Mouse (Mus musculus): ENCODE data around the gene Gfi1b. TPM values are rescaled to one million over a fixed set of nuclear protein-coding genes. Genes with fewer than 3 reads are reported as not detected.

The Gfi1b gene
- total RNA-seq (2021) = not detected

DNA sequence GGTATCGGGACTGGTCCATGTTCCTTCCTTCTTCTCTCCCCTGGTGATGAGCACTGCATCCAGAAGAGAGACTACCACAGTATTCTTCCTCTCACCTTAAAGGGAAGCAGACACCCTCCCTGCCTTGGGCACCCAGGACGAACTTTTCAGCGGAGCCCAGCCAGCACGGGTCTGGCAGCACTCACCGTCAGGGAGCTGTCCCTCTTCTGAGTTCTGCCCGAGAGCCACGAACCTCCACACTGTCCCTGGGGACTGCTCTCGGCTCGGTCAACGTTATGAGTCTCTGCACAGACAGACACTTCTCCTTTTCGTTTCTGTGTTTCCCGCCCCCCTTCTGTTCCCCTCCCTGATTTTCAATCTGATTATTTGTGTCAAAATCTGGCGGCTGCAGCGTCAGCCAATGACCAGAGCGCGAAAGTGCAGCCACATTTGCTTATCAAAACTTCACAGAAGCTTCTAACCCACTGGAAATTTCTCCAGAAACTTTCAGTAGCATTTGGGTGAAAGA is at the start of gene Gfi1b:
Gfi1b (minus strand) TSS at position 319 of the 508 bp plus-strand sequence.
- no peak for DNase-seq (ENCODE audit: extremely low spot score in 1 of 2, low spot score in 2 of 2)
- intact Hi-C loops (cut with DNase I) = loop anchor here (5.0 kb wide), 1 partner anchor 34 kb away; no protein-coding TSS in a partner anchor

DNA sequence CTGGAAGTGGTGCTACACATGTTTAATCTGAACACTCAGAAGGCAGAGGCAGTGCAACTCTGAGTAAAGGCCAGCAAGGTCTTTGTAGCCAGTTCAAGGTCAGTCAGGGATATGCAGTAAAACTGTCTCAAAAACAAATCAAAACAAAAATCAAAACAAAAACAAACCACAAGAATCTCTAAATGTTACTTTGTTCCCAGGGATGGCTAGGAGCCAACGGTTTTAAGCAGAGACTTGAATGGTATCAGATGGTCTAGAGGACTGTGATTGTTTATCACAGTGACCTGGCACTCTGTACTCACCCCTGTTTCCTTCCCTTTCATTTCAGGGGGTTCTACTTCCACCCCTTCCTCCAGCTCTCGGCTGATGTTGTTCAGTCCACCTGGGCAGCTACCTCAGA is 49.7 kb upstream of the Gfi1b start:
- intact Hi-C loops (cut with DNase I) = no loop called here
- DNase-seq (ENCODE audit: extremely low spot score in 1 of 2, low spot score in 2 of 2) = no peak

DNA sequence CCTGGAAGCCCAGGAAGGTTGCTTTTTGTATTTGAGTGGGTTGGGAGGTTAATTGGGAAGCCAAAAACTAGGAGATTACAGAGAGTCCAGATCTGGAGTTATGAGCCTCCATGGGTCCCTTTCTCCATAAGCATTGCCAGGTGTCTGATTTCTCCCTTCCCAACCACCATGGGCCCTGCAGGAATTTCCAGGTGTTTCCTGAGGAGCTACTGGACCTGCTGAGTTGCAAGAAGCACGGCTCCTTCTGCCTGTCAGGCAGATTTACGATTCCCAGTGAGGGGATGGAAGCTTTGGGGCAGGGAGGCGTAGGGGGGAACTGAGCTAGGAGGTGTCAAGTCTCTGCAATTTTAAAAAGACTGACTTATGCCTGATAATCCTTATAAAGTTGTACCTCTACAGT is 44.0 kb upstream of the Gfi1b start:
- intact Hi-C loops (cut with DNase I) = no loop called here
- no peak for DNase-seq (ENCODE audit: extremely low spot score in 1 of 2, low spot score in 2 of 2)

DNA sequence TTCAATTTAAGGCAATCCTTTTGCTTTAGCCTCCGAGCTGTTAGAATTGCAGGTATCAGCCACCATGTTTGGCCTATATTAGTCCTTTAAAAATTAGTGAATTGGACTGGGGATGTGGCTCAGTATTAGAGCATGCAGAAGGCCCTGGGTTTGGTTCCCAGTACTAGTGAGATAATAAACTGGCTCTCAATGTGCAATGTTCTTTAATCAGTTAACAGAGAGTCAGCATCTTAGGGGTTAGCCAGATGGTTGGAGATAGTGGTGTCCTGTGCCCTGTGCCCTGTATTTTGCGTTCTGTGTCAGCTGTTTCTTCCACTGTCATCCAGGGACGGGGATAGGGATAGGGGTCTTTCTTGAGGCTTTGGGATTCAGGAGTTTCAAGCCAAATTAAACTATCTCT is 41.1 kb upstream of the Gfi1b start:
- intact Hi-C loops (cut with DNase I) = no loop called here
- no peak for DNase-seq (ENCODE audit: extremely low spot score in 1 of 2, low spot score in 2 of 2)

DNA sequence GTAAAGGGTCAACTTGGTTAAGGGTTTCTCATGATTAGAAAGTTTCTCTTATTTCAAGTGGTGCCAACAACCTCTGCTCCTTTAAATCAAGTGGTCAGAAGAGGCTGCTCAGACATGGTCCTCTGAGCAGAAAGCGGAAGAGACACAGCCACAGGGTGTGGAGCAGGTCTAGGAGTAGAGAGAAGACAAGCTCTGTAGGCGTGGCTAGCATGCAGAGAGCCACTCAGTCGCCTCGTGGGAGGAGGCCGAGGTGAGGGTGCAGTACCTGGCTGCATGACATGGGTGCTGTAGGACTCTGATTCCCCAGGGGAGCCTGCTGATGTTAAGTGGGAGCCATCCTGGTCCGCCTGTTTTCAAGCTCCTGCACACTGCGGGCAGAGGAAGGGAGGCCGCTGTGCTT is 34.4 kb upstream of the Gfi1b start:
- intact Hi-C loops (cut with DNase I) = no loop called here
- no peak for DNase-seq (ENCODE audit: extremely low spot score in 1 of 2, low spot score in 2 of 2)

DNA sequence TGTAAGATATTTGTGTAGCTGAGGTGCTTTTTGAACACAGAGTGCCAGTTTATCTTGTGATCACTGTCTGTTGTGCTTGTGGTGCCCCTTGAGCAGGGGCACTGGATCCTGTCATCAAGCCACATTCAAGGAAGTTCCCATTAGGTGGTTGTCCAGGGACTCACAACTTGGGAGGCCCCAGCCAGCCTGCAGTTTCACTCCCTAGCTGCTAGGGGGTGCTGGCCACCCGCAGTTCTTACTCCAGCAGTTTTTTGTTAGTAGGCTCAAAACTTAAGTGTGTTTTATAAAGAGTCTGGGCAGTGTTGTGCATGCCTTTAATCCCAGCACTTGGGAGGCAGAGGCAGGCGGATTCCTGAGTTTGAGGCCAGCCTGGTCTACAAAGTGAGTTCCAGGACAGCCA is 32.5 kb upstream of the Gfi1b start:
- DNase-seq (ENCODE audit: extremely low spot score in 1 of 2, low spot score in 2 of 2) = no peak
- intact Hi-C loops (cut with DNase I) = no loop called here

DNA sequence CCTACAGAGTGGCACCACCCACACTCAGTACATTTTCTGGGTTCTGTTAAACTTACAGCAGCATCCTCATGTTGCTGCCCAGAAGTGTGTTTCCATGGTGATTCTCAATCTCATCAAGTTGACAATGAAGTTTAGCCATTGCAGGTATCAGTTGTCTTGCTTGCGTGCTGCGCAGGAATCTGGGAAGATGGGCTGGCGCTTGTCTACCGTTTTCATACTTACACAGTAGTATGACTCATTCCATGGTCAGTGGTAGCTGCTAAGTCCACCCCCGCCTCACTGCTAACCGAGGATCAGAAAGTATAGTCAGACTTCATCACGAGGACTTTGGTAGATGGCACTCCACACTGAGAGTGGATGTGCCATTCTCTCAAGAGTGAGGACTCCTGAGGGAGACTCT is 31.6 kb upstream of the Gfi1b start:
- no peak for DNase-seq (ENCODE audit: extremely low spot score in 1 of 2, low spot score in 2 of 2)

DNA sequence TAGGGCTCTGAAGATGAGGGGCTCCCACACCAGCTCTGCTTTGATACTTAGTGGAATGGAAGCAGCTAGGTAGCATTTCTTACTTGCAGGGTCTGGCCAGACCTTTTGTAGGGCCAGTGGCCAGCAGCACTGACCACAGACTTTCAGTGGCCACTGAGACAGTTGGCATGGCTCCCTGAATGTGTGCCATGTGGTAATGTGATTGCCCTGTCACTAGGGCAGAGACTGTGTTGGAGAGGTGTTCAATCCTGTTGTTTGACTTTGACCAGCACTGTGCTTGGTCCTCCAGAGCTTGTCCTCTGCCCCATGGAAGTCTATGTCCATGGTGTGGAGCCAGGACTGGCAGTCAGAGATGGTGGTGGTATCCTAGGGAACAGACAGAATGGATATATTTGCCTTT is 28.7 kb upstream of the Gfi1b start:
- intact Hi-C loops (cut with DNase I) = no loop called here

More for the DNA sequence above, 31.6 kb upstream of the Gfi1b start:
- intact Hi-C loops (cut with DNase I) = no loop called here

DNA sequence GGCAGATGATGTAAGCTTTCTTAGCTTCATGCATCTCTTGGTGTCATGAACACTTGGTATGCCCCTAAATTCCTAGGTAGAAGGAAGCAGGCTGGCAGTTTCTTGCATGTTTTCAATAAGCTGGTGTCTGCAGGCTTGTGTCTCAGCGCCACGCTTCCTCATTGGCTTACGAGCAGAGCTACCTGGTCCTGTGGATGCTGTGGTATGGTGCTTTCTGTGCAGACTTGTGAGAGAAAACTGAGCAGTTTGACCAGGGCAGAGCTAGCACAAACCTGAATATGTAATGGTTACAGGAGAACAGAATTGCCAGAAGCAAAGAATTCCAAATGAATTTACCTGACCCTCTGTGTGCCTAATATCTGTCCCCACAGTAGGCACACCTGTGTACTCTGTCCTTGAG is 21.3 kb upstream of the Gfi1b start:
- no peak for DNase-seq (ENCODE audit: extremely low spot score in 1 of 2, low spot score in 2 of 2)
- intact Hi-C loops (cut with DNase I) = no loop called here

More for the DNA sequence above, 28.7 kb upstream of the Gfi1b start:
- no peak for DNase-seq (ENCODE audit: extremely low spot score in 1 of 2, low spot score in 2 of 2)

DNA sequence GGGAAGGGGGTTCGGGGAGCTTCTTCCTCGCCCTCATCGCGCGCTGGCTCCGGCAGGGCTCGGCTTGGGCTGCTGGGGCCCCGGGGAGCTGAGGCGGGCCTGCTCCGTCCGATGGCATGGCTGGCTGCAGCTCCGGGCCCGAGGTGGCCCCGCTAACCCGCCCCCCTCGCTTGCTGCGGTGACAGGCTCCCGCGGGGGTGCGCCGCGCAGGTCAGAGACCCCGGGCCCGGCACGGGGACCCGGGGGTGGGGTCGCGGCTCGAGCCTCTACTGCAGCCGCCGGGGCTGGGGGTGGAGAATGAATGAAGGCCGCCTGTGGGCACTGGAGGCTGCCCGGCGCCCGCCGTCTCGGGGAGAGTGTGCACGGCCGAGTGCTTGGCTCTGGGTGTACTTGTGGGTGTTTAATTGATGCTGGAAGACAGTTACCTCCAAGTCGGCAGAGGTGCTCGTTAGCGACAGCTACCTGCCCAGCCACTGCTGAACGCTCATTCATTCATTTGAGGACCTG is 19.7 kb upstream of the Gfi1b start:
- no peak for DNase-seq (ENCODE audit: extremely low spot score in 1 of 2, low spot score in 2 of 2)
- intact Hi-C loops (cut with DNase I) = no loop called here

DNA sequence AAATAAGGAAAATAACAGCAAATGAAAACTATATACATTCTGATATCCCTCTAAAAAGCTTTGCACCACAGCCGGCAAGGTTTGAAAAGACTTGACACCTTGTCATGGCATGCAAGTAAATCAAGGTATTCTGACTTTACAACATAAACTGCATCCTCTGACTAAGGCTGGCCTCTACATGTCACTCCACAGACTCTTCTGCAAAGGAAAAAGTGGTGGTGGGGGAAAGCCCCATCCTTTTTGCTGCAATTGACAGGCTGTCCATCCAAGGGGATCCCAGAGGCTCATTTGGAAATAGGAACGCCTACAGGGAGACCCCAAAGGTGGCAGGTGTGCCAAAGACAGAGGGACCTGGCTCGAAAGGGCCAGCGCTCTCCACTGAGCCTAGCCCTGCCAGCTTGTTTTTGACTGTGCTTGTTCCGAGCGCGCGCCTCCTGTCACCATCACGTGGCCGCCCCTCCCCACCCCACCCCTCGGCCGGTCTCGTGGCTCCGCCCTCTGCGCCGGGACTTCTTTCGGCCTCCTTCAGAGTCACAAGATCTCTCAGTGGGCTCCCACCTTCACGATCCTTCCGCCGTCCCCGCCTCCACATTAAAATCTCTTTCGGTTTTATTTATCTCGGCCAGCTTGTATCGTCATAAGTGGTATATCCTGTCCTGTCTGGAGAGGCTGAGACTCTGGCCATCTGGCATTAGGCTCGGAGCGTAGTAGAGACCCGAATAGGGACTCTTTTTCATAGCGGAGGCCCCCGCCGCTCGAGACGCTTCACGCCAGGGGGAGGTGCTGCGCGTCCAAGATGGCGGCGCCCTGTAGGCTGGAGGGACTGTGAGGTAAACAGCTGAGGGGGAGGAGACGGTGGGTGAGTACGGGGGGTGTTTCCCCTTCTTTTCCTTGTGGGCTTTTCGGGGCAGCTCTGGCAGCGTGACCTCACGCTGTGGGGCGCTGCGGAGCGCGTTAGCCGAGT is 19.0 kb upstream of the Gfi1b start, which contains the start of gene Tsc1:
Tsc1 (plus strand) TSS at position 768 of the 964 bp plus-strand sequence.
- intact Hi-C loops (cut with DNase I) = no loop called here
- DNase-seq (ENCODE audit: extremely low spot score in 1 of 2, low spot score in 2 of 2) = peak; percentile 91 to 97

DNA sequence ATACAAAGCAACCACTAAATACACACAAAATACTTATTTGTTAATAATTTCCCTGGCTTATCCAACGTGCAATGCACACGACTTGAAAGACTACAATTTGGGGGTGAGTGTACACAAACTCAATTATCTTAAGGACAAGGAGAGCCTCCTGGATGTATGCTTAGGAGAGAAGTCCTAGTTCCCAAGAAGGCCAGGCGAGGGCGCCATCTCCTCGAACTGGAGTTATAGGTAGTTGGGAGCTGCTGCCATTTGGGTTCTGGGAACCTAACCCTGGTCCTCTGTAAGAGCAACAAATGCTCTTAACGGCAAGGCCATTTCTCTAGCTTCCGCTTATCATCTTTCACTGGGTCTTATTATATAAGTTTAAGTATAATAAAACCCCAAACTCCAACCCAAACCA is 18.0 kb upstream of the Gfi1b start:
- DNase-seq (ENCODE audit: extremely low spot score in 1 of 2, low spot score in 2 of 2) = no peak
- intact Hi-C loops (cut with DNase I) = no loop called here

DNA sequence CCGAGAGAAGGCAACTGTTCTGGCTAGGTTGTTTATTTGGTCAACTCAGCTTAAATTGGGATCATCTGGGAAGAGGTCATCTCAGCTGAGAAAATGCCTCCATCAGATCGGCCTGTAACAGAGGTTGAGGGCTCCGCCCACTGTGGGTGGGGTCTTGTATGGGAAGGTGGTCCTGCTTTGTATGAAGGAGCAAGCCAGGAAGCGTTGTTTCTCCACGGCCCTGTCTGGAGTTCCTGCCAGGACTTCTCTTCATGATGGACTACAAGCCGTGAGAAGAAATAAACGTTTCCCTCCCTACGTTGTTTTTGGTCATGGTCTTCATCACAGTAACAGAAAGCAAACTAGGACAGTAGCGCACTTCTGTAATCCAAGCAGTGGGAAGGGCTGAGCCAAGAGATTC is 17.1 kb upstream of the Gfi1b start:
- intact Hi-C loops (cut with DNase I) = no loop called here
- DNase-seq (ENCODE audit: extremely low spot score in 1 of 2, low spot score in 2 of 2) = peak in 1 of 2 experiments; percentile 59

DNA sequence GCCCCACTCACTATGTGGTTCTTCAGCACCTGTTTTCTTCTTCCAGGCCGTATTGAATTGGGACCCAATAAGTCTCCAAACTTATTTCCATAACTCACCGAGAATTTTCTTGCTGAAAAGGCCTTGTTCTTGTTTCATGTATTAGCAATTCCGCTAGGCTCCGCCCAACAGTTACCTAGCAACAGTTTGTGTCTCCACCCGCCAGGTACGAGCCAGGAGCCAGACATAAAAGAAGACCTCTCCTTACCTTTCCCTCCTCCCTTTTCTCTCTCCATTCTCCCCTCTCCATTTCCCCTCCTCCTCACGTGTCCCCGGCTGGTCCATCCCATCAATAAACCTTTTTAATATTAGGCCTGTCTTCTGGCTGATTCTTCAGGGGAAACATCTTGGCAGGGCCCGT is 16.6 kb upstream of the Gfi1b start:
- DNase-seq (ENCODE audit: extremely low spot score in 1 of 2, low spot score in 2 of 2) = no peak
- intact Hi-C loops (cut with DNase I) = no loop called here

DNA sequence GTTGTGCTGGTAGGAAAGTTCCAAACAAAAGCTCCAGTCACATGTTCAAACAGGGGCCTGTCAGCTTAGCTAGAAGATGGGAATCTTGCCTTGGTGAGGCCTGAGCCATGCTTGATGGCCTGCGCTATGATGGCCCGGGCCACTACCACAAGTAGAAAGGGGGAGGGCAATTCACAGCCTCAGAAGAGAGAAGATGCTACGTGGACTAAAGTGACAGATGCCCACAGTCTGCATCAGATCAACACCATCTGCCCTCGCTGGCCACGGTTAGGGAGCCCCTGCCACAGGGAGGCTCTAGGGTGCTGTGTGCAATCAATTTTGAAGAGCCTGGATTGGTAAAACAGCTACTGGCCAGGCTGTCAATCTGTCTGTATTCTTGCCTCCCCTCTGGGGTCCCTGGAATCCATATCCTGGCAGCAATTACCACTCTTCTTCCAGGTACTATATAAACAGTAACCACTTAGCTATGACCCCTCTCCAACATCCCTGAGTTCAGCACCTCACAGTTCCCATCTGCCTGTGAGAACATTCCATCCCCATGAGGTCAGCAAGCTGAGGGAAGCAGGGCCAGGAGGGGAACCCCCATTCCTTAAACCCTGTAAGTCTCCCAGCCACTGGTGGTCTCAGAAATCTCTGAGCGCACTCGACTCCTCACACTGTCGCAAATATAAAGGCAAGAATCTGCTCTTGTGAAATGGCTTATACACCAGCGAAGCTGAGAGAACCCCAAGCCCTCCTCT is 15.5 kb upstream of the Gfi1b start:
- no peak for DNase-seq (ENCODE audit: extremely low spot score in 1 of 2, low spot score in 2 of 2)
- intact Hi-C loops (cut with DNase I) = no loop called here

DNA sequence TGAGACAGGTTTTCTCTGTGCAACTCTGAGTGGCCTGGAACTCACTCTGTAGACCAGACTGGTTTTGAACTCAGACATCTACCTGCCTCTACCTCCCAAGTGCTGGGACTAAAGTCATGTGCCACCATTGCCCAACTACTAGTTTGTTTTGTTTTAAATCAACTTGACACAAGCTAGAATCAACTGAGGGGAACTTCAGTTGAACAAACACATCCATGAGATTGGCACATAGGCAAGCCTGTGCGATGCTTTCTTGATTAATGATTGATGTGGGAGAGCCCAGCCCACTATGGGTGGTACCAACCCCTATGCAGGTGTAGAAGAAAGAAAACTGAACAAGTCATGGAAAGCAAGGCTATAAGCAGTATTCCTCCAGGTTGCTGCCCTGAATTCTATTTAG is 13.4 kb upstream of the Gfi1b start:
- DNase-seq (ENCODE audit: extremely low spot score in 1 of 2, low spot score in 2 of 2) = no peak
- intact Hi-C loops (cut with DNase I) = no loop called here

DNA sequence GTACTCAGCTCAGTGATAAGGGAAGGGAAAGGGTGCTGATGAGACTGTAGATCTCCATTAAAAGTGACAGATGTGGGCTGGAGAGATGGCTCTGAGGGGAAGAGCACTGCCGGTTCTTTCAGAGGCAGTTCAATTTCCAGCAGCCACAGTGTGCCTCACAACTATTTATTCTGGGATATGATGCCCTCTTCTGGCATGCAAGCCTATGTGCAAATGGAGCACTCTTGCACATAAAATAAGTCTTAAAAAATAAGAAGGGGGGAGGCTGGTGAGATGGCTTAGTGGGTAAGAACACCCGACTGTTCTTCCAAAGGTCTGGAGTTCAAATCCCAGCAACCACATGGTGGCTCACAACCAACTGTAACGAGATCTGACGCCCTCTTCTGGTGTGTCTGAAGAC is 11.4 kb upstream of the Gfi1b start:
- intact Hi-C loops (cut with DNase I) = no loop called here
- no peak for DNase-seq (ENCODE audit: extremely low spot score in 1 of 2, low spot score in 2 of 2)

DNA sequence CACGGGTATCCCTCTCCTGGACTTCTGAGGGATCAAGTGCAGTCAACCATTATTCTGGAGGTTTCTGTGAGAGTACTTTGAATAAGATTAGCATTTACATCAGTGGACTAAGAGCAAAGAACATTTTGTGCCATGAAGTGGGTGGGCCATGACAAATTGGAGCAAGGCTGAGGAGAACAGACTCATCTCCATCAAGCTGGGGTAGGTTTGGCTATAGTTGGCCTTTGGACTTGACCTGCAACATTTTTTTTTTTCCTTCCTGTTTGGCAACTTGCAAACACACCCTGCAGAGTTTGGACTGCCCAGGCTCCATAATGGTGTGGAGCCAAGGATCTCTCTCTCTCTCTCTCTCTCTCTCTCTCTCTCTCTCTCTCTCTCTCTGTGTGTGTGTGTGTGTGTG is 10.8 kb upstream of the Gfi1b start:
- no peak for DNase-seq (ENCODE audit: extremely low spot score in 1 of 2, low spot score in 2 of 2)
- intact Hi-C loops (cut with DNase I) = no loop called here

DNA sequence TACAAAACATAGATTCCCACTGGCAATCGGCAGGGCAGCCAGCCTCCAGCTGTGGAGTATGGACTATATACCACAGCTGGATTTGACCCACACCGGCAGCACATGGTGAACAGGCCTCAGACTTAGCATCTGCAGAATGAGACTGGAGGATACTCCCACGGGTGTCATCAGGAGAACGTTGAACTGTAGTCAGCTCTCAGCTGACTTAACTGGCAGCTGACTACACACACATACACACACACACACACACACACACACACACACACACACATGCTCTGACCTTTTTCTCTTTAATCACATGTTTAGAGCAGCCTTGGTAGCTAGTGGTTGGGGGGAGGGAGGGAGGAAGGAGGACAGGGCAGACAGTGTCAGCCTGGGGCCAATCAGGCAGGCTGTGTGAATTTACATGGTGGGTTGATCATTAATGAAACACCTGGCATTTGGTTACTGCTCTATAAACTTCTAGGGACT is 8.2 kb upstream of the Gfi1b start:
- no peak for DNase-seq (ENCODE audit: extremely low spot score in 1 of 2, low spot score in 2 of 2)
- intact Hi-C loops (cut with DNase I) = no loop called here

Measured in left cerebral cortex, postnatal 10 days (tissue).